Mouse (Mus musculus): ENCODE data around the gene Aftph.
"Not testable (repeated sequence)": the region's sequence is repeated elsewhere in the genome, so short reads cannot be mapped to it uniquely, and the experiment has no call there.

Aftph gene

DNA sequence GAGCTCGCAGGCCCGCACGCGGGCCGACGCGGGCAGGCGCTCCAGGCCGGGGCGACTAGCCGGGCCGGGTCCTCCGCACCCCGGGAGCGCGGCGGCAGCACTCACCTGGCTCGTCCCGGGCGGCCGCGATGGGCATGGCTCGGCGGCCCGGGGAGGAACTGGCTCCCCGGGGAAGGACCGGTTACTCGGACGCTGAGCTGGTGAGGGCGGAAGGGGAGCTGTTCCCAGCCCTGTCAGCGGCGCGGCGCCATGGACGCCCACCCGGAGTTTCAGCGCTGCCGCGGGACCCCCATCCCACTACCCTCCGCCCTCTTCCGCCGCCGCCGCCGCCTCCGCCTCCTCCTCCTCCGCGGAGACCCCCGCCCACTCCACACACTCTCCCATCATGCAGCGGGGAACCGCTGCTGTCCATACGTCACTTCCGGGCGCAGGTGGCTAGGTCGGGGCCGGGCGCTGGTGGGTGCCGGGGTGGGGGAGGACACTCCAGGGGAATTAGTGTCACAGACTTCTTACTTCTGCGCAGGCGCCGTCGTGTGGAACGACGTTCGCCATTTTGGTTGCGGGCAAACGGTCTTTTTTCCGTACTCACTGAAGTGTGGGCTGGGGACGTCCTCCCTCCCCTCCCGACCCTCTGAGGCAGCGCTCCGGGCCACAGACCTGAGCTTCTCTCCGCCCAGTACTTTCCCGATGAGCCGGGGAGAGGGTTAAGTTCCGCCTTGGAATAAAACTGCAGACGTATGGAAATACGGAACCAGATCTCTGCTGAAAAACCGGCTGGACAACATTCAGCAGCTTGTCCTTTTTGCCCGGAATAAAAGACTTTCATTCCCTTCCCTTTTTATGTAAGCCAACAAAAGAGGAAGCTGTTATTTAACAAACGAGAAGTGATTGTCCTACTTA, at the start of gene Aftph:
Gene Aftph, minus strand, starts transcription at position 389 of the 900 bp plus-strand sequence.
- in situ Hi-C loops (cut with MboI, MseI): no loop called here

DNA sequence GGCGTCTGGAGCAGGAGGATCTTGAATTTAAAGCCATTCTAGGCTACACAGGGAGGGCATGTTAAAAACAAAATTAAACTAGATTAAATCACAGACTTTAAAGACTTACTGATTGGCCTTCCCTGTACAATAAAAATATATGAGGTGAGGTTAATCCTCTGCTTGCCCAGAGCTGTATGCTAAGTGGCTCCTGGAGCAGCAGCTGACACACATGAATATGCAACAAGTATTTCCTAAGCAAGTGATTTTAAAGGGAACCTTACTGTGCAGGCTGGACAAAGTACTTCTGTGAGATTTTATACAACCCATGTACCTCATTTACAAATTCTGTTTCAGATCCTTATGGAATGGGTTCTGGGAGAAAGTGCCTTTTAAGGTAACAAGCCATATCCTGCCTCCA, 47.6 kb upstream of the Aftph start:
- in situ Hi-C loops (cut with MboI, MseI): no loop called here

DNA sequence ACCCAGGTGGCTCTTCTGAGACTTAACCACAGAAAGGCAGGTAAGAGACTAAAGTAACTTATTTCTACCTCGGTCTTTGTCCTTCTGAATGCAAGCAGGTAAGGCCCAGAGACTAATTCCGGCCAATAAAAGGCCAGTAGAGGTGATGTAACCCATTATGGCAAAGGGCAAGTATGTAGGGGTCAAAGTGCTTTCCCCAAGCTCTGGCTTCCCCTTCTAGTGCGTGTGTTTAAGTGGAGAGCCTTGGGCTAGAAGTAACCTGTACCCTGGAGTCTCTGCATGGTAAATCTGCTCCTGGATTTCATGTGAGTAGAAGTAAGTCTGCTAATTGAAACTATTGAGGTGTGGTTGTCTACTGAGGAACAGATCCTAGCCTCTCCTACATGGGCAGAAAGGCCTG, 46.7 kb upstream of the Aftph start:
- in situ Hi-C loops (cut with MboI, MseI): no loop called here

DNA sequence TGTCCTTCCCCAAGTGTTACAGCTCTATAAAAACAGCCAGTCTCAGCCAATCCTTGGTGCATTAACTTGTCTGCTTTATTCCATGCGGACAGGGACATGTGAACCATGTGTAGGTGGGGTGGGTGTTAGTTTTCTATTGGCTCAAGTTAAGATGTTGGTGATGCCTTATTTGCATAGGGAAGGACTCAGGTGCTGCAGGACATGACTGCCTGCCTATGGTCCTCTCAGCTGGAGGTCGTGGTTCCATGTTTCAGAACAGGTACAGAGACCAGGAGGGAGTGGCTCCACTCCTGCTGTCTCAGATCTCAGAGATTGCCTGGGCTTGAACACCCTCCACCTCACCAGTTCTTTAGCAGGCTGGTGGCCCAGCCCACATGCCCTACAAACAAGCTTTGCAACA, 44.8 kb upstream of the Aftph start:
- in situ Hi-C loops (cut with MboI, MseI): no loop called here

DNA sequence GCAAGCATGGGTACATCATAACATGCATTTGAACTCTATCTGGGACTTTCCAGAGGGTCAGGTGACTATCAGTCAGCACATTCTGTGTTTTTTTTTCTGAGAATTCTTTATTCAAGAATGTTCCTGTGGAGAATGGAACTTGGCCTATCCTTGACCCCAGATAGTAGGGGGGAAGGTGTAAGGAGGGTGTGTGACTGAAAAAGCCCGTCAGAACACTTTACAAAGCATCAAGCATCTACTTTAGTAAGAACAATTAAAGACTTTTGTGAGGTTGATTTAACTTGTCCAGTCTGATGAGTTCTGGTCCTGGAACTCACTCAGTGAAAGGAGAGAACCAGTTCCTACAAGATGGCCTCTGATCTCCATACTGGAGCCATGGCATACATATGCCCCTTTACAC, 43.8 kb upstream of the Aftph start:
- in situ Hi-C loops (cut with MboI, MseI): no loop called here

DNA sequence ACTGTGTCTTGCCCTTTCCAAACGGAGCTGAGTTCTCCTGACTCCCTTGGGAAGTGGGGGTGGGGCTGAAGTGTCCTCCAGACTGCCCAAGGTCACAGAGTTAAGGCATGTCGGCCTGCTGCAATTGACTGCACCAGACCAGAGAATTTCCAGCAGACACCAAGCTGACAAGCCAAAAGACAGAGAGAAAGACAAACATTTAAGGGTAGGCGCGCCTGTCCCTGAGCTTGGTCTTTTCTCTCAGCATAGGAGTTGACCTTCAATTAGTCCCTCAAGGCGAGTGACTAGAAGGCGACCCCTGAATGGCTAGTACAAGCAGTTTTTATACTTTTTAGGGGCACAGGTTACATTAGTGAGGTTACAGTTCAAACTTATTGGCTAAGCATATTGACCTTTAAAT, 43.4 kb upstream of the Aftph start:
- in situ Hi-C loops (cut with MboI, MseI): no loop called here

DNA sequence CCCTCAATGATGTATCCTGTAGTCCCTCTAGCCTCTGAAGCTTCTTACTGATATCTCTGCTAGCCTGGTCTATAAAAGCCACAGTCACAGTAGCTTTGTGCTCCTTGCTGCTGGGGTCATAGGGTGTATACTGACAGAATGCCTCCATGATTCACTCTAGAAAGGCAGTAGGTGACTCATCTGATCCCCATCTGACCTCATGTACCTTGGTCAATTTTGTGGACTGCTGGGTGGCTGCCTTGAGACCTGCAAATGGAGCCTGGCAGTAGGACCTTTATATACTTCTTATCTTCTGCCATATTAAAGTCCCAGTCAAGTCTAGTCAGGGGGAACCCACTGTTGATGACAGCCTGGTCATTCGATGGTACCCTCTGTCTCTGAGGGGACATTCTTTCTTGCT, 42.1 kb upstream of the Aftph start:
- in situ Hi-C loops (cut with MboI, MseI): no loop called here

DNA sequence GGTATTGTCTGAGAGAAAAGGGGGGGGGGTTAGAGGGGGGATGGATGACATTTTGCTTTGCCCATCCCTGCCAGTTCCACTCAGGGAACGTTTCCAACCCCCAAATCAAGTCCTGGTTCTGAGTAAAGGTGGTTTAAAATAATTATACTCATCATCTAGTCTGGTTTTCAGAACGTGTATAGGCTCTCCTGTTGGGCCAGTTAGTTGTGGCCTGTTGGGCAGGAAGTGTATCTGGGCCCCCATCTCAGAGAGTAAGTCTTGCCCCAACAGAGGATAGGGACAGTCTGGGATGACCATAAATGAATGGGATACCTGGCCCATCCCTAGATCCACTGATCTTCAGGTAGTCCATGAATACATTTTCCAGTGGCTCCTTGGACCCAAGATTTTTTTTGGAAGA, 41.2 kb upstream of the Aftph start:
- in situ Hi-C loops (cut with MboI, MseI): no loop called here

DNA sequence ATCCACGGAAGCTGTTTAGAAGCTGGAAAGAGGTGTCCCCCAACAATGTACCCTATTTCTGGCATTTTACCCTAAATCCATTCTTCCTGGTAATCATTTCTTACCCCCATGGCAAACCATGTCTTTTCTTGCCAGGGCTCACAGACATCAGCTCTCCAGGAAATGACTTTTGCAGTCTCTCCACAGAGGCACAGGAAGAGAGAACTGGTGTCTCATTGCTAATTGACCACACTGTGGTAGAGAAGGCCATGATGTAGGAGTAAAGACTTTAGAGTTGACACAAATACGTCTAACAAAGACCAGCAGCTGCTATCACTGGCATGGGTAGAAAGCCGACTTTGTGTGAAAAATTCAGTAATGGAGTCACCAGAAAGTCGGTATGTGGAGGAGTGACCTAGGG, 38.9 kb upstream of the Aftph start:
- in situ Hi-C loops (cut with MboI, MseI): no loop called here

DNA sequence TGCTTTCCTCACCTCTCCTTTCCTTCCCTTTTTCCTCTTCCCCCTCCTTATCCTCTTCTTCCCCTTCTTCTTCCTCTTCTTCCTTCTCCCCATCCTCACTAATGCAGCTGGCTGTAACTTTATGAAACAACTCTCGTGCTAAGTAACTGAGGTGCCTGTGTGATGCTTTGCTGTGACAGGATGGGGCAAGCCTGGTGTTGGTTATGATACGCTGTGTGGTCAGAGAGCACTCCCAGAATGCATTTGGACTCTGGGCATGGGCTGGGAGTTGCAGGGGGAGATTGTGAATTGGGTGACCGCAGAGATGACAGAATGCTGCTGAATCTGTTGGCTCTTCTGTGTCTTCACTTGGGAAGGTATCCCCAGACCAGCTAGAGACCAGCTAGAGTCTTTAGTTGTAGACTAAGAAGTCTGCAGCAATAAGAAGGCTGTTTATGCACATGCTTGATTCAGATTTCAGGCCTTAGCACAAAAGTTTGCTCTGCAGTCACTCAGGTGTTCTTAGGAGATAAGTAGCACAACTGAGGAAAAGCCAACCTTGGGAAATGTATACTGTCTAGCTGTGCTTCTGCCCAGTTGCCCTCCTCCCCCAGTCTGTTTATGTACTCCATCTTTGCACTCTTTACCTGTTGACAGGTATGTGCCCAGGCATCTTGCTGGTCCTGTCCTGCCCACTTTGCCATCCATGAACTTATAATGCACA, 37.6 kb upstream of the Aftph start:
- in situ Hi-C loops (cut with MboI, MseI): no loop called here

DNA sequence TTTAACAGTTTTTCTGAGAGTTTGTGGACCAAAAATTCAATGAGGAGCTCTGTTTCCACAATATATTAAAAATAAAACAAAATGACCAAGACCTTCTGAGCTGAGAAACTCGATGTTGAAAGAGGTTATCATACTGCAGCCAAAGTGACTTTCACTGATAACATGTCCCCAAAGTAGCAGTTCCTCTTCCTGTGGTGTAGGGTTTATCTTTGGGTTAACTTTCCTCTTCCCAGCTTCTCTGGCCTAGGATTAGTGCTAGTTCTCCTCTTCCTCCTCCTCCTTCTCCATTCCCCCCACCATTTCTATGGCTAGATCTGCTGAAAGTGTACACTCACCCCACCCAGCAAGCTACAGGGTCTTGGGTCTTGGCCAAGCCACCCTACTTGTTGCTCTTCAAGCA, 36.9 kb upstream of the Aftph start:
- in situ Hi-C loops (cut with MboI, MseI): no loop called here

DNA sequence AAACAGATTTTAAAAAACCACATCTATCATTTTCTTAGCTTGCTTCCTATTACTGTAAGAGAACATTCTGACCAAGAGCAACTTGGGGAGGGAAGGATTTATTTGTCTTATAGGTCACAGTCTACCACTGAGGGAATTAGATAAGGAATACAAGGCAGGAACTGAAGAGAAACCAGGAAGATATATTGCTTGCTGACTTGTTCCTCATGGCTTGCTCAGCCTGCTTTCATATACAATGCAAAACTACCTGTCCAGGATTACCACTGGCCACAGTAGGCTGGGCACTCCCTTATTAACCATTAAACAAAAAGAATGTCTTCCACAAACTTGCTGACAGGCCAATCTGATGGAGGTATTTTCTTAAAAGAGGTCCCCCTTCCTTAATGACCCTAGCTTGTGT, 35.3 kb upstream of the Aftph start:
- in situ Hi-C loops (cut with MboI, MseI): no loop called here

DNA sequence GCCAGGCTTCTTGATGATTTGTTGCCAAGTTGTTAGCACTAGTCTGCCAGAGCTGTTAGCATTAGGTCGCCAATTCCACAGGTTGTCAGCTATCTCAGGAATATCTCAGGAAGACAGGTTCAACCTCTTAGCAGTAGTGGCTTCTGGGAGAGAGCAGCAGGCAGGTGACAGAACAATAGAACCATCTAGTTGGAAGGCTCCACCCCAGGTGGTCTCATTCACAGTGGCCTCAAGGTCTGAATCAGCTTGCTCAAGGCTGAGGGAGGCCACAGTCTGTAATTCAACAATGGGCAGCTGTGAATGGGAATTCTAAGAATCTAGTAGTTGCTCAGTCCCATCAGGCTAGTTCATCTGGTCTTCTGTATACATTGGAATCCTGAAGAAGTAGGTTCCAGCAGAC, 31.3 kb upstream of the Aftph start:
- in situ Hi-C loops (cut with MboI, MseI): no loop called here

DNA sequence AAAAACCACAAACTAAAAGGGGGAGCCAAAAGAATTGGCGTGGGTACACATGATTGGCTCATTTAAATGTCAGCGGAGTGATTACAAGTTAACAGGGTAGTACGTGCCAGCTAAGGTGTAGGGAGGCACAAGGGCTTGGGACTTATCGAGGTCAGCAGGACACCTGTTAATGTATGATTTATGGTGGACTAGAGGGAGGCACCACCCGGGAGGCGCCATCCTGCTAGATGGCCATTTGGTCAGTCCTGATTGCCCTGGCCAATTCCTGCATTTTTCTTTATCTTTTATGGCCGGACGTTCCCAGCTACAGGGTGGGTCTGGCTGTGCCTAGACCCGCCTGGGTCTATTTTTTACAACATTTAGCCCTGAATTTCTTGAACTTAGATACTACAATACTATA, 30.4 kb upstream of the Aftph start:
- in situ Hi-C loops (cut with MboI, MseI): not testable (repeated sequence)

DNA sequence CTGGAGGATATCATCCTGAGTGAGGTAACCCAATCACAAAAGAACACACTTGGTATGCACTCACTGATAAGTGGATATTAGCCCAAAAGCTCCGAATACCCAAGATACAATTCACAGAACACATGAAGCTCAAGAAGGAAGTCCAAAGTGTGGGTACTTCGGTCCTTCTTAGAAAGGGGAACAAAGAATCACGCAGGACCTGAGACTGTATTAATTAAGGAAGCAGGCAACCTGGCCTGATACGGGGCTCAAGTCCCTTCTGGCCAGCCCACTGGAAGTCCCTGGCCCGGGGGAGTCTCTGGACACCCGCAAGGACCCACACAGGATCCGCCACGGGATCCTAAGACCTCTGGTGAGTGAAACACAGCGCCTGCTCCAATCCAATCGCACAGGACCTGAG, 20.6 kb upstream of the Aftph start:
- in situ Hi-C loops (cut with MboI, MseI): not testable (repeated sequence)

DNA sequence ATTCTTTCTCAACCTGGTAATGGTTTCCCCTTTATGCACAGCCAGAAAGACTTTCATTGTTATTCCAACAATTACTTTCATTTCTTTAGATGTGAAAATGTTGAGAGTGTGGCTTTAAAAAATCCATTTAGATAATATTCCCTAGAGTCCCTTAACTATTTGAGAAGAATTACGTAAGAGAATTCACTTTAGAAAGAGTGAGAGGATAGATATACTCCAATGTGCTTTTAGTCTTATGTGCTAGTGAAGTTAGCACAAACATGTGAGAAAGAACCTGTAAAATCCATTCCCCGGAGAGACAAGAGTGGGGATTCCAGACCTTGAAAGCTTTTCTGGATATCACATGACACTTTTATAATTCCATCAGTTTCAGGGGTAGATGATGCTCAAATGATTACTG, 9.2 kb upstream of the Aftph start:
- in situ Hi-C loops (cut with MboI, MseI): no loop called here

DNA sequence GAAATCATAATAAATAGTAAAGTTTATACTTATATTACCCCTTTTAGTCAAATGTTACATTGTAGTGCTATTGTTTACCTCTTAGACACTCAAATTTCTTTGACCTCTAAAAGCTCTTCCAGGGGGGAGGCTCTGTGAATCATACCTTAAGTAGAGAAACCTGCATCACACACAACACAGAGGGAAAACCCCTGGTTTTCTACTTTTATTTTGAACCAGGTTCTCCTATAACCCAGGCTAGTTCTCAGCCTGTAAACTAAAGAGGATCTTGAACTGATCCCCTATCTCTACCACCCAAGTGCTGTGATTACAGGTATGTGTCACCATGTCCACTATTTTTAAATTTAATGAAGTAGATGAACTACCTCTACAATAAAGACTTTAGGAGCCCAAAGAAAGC, 2.0 kb upstream of the Aftph start:
- in situ Hi-C loops (cut with MboI, MseI): no loop called here

DNA sequence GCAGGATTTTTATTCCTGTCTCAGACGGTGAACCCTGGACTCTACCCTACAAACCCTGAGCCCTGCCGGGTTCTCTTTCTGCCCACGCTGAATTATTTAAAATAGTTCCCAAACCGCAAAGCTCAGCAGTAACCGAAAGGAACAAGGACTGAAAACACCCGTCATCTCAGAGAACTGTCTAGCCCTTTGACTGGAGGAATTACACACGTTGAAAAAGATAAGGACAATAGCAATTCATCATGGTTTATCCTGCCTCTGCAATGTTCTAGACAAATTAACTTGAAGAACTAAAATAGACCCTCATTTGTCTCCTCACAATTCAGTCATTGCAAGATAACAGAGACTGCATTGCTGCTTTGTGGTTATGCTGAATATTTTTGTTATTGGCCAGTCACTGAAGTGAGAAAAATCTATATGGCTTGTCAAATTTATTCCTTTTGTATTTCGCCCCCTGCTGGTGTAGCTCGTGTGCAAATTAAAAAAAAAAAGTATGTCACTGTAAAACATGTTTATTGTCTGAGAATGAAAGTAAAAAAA, 1.0 kb upstream of the Aftph start:
- in situ Hi-C loops (cut with MboI, MseI): no loop called here

DNA sequence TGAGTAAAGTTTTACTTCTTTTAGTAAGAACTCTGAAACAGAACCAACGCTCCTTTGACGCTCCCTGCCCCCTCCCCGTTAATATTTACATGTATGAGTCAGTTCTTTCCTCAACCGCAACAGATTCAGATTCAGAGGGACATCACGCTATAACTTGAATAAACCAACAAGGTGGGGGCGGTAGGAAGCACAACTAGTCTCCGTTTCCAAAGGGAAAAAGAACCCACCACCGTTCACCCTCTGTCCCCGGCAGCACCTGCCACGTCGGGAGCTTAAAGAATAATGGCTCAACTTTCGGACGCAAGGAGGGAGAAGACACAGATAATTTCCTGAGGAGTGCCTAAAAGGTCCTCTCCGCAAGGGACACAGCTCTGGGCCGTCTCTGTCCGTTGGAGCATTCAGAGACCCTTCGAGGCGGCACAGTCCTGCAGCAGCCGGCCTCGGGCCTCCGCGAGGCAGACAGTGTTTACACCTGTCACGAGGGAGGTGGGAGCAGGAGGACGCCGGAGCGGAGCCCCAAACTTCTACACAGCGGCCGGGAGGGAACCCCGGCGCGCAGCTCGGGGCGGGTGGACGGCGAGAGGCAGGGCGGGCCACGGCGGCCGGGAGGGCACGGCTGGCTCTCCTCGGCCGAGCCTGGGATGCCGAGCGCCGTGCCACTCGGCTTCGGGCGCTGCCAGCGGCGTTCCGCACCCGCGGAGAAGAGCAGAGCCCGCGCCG, 748 bp downstream of the Aftph start:
- in situ Hi-C loops (cut with MboI, MseI): no loop called here

DNA sequence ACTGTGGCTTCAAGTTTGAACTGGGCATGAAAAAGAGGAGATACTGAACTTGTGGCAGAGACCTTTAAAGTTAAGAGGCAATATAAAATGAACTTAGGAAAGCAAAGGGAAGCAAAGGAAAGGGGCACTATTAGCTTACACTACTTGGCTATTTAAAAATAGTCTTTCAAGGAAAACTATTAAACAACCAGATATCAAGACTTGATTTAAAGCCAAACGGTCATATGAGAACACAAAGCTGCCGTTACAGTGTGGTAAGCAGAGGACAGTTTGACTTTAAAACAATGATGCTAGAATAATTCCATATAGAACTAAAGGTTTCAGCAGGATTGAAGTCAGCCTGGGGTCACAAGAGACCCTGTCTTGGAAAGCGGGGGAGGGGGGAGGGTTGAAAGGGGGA, 7.3 kb downstream of the Aftph start:
- in situ Hi-C loops (cut with MboI, MseI): no loop called here

DNA sequence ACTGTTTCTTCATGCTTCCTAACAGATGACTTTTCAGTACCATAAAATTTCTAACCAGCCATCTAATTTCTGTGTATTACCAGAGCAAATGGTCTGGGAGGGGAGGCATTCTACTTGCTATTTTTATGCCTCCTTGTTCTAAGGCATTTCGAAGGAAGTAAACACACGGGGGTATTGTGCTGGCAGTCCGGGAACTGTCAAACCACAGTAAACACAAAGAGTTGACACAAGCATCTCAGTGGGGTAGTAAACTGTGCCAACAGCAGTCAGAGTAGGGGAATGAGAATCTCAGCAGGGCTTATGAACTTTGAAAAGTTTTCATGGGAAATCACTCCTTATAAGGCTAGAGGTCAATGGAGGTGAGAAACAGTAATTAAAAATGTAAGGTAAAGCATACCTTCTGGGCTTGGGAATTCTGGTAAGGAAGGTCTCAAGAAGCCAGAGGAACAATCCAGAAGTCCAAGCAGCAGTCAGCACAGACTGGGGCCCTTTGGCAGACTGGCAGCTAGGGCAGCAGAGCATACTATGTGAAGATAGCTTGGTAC, 7.8 kb downstream of the Aftph start:
- in situ Hi-C loops (cut with MboI, MseI): no loop called here

DNA sequence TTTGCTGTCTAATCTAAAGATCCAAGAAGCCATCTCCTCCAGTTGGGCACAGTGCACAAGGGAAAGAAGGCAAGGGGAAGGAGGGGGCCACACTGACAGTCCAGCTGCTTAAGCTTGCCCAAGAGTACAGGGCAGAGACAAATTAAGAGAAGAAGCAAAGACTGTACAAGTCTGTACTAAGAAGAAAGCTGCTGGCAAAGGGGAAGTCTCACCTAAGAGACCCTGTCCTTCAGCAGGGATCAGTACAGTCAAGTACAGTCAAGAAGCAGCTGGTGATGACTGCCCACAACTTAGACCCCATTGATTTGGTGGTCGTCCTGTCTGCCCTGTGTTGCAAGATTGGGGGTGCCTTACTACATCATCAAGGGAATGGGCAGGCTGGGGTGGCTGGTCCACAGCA, 12.0 kb downstream of the Aftph start:
- in situ Hi-C loops (cut with MboI, MseI): no loop called here
